Mouse (Mus musculus) kidney, adult 8-10 months (tissue): ENCODE results near the gene Ube2e2.

Experiments
- DNase-seq, 2 experiments: peaks; one replicate each; pipeline ENCODE4 v3.0.0; 2022

The Ube2e2 gene

DNA sequence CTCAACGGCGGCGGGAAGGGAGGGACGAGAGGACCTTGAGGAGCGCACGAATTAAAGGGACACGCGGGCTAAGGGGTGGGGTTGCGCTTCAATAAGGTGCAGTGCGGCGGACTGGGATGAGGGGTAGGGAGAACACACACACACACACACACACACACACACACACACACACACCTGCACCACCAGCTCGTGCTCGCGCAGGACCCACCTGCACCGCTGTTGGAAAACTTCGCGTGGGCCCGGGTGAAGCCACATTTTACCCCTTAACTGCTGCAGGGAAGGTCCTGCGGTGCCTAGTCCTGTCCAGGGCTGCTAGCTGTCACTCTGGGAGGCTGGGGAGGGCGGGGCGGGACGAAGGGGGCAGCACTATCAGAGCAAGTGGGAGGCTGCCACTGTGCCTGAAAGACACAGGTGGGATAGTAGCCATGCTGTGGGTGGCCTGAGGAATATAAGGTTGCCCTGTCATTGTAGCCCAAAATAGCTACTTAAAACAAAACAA is at the start of gene Ube2e2:
TSS of gene Ube2e2 (minus strand) at position 321 of the 499 bp plus-strand sequence.
- DNase-seq = no peak

DNA sequence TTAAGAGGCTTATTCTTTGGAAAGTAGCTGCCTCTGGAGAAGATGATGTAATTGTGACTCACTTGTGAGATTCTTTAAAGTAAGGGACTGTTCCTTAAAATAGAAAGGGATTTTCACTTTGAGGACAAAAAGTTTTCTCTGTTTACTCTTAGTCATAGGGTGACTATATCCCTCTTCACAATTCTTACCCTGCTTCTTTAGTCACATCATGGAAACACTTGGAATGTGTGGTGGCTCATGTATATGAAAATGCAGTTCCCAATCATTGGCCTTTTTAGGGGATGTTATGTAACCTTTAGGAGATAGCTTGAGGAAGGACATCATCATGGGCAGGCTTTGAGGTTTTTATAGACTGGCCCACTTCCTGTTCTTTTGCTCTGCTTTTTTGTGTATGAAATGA is 46.0 kb upstream of the Ube2e2 start:
- no peak for DNase-seq

DNA sequence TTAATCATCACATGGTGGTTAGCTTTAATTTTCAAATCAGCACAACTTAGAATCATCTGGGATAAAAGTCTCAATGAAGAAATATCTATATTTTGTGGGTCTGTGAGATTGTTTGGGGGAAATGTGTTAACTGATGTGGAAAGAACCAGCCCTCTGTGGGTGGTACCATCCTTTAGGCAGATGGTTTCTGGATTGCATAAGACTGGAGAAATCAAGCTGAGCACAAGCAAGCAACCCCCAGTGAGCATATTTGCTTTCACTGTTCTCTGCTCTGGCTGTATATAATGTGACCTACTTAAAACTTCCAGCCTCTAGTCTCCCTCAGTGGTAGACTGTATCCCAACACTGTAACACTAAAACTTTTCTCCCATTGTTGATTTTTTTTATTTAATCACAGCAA is 9.5 kb upstream of the Ube2e2 start:
- DNase-seq = no peak

GRCm38 (mm10) chr14:18893121-18893946 is 733 bp downstream of the Ube2e2 start:
- DNase-seq = peak; percentile 88 to 90

DNA sequence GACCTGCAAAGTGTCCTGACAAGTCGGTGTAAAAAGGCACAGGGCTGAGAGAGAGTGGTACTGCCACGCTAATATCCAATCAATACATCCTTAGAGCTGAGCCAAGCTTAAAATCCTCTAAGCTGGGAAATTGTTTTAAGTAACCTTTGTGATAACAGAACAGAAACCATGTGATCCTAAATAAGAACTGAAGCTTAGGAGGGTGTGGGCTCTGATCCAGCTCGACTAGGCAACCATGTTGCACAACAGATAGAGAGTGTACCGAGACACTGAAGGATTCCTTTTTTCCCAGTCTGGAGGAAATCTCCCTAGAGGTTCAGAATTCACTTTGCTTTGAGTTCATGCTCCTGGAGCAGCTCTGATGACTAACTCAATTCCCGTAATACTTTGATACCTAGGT is 4.5 kb downstream of the Ube2e2 start:
- DNase-seq = no peak

GRCm38 (mm10) chr14:18882493-18882892 is 11.6 kb downstream of the Ube2e2 start:
- DNase-seq = no peak

DNA sequence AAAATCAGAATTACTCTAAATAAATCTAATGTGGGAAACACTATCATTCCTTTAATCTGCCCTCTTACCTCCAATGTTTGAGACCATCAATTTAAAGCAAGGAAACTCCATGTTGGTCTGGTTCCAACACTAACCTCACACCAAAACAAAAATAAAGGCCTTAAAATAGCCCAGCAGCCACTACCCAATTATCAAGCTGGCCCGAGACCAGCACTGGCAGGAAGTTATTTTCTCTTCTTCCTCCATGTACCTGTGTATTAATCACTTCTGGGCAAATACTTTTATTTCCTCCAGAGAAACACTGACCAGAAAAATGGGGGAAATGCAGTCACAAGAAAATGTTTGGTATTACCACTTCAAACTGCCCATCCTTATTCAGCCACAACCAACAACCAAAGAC is 23.4 kb downstream of the Ube2e2 start:
- no peak for DNase-seq

- no peak for DNase-seq
Measured at GRCm38 (mm10) chr14:18828661-18829060, 65.4 kb downstream of the Ube2e2 start.

DNA sequence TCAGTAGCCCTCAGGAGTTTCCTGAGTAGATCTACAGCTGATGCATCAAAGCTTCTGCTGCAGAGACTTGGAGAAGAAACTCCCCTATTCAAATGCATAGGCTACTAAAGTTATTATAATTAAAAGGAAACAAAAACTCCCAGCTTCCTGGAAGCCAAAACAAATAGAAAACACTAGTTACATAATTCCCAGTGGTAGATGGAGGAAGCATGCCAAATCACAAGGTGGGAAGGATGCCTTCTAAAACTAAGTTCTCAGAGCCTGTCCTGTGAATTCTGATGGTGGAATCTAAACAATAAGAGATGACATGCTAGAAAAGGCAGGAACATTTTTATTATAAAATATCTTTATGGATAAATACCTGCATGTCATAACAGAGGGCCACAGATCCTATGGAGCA is 67.3 kb downstream of the Ube2e2 start:
- no peak for DNase-seq

- DNase-seq = no peak
Measured at GRCm38 (mm10) chr14:18820713-18821112, 73.4 kb downstream of the Ube2e2 start.

GRCm38 (mm10) chr14:18796857-18797256 is 97.2 kb downstream of the Ube2e2 start:
- no peak for DNase-seq

- no peak for DNase-seq
Measured at GRCm38 (mm10) chr14:18795787-18796186, 98.3 kb downstream of the Ube2e2 start.

DNA sequence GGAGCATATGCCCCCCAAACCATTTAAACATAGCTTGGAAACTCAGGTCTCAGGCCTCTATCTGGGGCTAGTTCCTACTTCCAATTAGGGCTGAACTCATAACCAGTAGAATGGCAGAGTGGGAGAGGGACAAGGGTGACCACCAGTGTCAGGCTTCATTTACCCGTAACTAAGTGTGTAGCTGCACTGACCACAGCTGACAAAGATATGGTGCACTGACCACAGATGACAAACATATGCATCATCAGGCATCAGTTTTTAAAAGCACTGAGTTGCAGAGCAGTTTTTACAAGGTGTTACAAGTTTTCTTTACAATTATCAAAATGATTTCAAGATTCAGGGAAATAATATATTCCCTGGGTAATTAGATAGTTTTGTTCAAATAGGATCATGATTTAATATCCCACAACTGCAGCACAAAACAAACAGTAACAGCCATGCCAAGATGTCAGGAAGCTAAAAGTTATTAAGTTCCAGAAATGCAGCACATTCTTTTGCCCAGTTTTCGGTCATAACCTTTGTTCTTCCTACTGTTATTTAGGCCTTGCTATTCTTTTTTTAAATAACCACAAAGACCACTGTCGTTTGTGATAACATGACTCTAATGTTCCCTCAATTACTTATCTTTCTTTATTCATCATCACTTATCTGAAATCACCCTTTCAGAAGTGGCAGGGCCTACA is 114.9 kb downstream of the Ube2e2 start:
- no peak for DNase-seq

- no peak for DNase-seq
Measured at GRCm38 (mm10) chr14:18778241-18778640, 115.8 kb downstream of the Ube2e2 start.

DNA sequence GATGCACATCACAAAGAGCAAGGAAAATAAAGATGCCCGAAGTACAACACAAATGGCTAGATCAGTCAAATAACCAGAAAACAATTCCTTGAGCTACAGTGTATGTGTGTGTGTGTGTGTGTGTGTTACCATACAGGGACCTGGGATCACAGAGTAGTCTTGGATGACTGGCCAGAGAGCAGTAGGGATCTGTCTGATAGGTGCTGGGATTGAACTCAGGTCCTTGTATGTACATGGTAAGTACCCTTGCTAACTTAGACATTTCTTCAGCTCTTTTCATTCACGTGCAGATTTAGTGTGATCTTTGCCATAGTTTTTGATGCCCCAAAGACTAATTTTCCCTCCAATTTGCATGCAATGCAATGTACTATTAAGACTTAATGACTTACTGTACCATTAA is 117.9 kb downstream of the Ube2e2 start:
- DNase-seq = no peak

DNA sequence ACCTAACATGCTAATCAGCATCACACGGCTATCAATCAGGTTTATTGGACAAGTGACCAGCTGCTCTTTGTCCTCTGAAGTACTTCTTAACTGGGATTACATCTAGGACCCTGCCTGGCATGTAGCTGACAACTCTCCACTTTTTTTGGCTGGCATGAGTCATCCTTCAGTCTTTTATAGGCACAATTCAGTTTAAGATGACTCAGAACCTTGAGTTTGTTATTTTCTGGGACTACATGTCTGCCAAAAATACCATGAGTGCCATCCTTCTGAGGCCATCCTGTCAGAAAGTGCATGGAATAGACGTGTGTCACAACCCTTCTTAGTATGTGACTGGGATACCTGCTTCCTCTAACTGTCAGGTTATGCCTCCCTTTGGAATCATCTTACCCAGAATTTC is 120.3 kb downstream of the Ube2e2 start:
- DNase-seq = no peak

DNA sequence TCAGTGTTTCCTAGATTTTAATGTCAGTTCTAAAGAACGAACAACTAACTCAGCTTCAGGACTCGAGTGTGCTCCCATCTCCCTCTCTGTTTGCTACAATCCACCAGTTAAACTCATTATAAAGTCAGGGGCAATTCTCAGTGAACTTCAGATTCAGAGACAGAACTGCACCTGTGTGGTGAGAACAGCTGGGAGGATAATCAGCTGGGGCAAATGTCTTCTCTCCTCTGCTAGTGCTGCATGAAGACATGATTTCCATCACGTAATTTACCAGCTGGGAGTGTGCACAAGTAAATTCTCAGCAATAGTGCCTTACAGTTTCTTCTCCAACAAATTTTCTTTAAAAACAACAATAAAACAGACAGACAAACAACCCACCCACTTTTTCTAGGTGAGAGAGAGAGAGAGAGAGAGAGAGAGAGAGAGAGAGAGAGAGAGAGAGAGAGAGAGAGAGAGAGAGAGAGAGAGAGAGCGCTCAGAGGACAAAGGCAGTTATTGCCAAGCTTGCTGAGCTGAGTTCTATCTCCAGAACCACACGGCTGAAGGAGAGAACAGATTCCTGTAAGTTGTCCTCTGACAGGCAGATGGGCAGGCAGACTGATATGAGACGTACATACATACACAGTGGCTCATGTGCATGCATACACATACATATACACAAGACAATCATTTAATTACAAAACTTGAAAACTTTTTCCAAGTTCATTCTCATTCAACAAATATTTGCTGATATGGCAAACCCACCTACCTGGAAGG is 134.3 kb downstream of the Ube2e2 start:
- no peak for DNase-seq

DNA sequence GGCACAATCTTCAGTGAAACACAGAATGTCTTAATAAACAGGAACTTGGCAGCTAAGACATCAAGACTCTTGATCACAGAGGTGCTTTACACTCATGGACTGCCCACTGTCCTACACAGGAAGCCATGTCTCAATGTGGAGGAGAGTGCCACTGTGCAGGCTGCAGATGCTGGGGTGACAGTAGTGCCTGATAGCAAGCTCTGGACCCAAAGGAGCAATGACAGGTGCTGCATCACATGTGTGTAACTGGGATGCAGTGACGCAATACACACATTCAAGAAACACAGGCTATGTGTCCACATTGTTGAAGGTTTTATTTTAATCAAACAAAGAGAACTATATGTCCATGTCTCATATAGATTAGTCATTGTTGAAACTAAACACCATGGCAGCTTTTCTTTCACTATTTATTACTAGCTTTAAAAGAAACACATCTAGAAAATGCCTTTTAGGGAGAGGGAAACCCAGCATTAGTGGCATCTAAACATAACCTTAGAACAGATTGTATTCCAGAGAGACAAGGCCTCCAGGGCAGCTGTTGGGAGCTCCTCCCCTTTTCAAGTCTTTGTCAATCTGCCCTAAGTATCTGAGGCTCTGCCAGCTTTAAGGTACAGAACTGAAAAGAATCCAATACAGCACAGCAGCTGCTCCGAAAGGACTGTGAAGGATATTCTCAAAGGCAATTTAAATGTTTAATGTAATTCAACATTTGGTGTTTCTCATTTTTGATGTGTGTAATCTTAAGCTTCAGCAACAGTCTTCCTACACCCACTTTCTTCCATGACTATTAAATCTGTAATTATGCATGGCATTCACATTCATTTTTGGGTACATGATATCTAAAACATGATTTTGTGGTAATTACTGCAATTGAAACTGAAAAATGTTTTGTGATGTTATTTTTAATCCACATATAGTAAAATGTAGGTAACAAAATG is 135.2 kb downstream of the Ube2e2 start:
- no peak for DNase-seq

GRCm38 (mm10) chr14:18758003-18758402 is 136.1 kb downstream of the Ube2e2 start:
- DNase-seq = peak; percentile 38 to 44

- DNase-seq = no peak
Measured at GRCm38 (mm10) chr14:18755410-18755809, 138.7 kb downstream of the Ube2e2 start.

GRCm38 (mm10) chr14:18754595-18754994 is 139.5 kb downstream of the Ube2e2 start:
- peak; percentile 17 to 52 for DNase-seq

- no peak for DNase-seq
Measured at GRCm38 (mm10) chr14:18754001-18754400, 140.1 kb downstream of the Ube2e2 start.
